Mouse (Mus musculus) hindbrain, embryonic 14.5 days (tissue): ENCODE measurements around the gene Pwwp2b. TPM values are rescaled to one million over a fixed set of nuclear protein-coding genes. Genes with fewer than 3 reads are reported as not detected.

Experiments
- ATAC-seq: fragments of 200-750 bp; cut with Nextera tagmentation; 2 replicates; pipeline ENCODE4 v1.8.0; 2017; ENCODE audit warnings: moderate number of reproducible peaks, mild to moderate bottlenecking, moderate TSS enrichment, moderate library complexity; ENCODE audit not compliant: low FRiP score
- DNase-seq: peaks from one replicate; pipeline ENCODE4 v3.0.0-alpha.2; 2015; ENCODE audit warnings: low spot score
- H3K27ac ChIP-seq: fragments of 300-500 bp; sonication (generic); 2 replicates; pipeline ENCODE4 v1.5.1; 2014; ENCODE audit warnings: mild to moderate bottlenecking, moderate library complexity
- H3K27me3 ChIP-seq: fragments of 300-500 bp; sonication (generic); 2 replicates; pipeline ENCODE4 v1.6.1; 2014; ENCODE audit warnings: mild to moderate bottlenecking, low read length, mixed read lengths; ENCODE audit not compliant: control insufficient read depth, insufficient read depth
- H3K36me3 ChIP-seq: fragments of 300-500 bp; sonication (generic); replicated peaks from 2 replicates; pipeline ENCODE4 v1.6.1; 2014; ENCODE audit not compliant: control insufficient read depth, insufficient read depth
- H3K4me1 ChIP-seq: fragments of 300-500 bp; sonication (generic); replicated peaks from 2 replicates; pipeline ENCODE4 v1.6.1; 2014; ENCODE audit warnings: antibody characterized with exemption, low read length, mixed read lengths; ENCODE audit not compliant: control insufficient read depth, insufficient read depth
- H3K4me2 ChIP-seq: fragments of 300-500 bp; sonication (generic); replicated peaks from 2 replicates; pipeline ENCODE4 v1.6.1; 2014; ENCODE audit warnings: mild to moderate bottlenecking, moderate library complexity
- H3K4me3 ChIP-seq: fragments of 300-500 bp; sonication (generic); replicated peaks from 2 replicates; pipeline ENCODE4 v1.5.1; 2014; ENCODE audit warnings: mild to moderate bottlenecking, low read length
- H3K9ac ChIP-seq: fragments of 300-500 bp; sonication (generic); 2 replicates; pipeline ENCODE4 v1.6.1; 2014
- H3K9me3 ChIP-seq: fragments of 300-500 bp; sonication (generic); 2 replicates; pipeline ENCODE4 v1.6.1; 2016; ENCODE audit warnings: low read length; ENCODE audit not compliant: control insufficient read depth
- WGBS: fragments of 180-500 bp; shearing (Covaris S2); extraction: QIAGEN DNeasy Blood & Tissue Kit; methylation state at CpG from one replicate; pipeline ENCODE4 v1.1.7; 2014; 5-methylcytosine and 5-hydroxymethylcytosine counted together
- polyA plus RNA-seq: library from polyadenylated mRNA; unstranded; fragments of >200 nt; fragmentation: Nextera tagmentation; extraction: Ambion mirVana; gene quantifications from 2 replicates; pipeline ENCODE4 v1.2.1, GENCODE M21; 2014

Gene Pwwp2b
- 5.2 and 5.3 TPM in 2 replicates for polyA plus RNA-seq

GRCm38 (mm10) chr7:139247881-139248614 lies at the start of gene Pwwp2b:
Pwwp2b (plus strand) TSS chr7:139248482.
- WGBS = under 1% methylated on average over 72 of the region's 72 CpGs
- H3K4me1 ChIP-seq = peaks cover 35% of the 10 kb centered on the region
- H3K36me3 ChIP-seq = no peaks in the 10 kb centered on the region
- H3K4me3 ChIP-seq = peak within 1 kb of the TSS; percentile 72
- peak; percentile 76 for DNase-seq
- H3K9ac ChIP-seq = peak within 1 kb of the TSS; percentile 84
- peak within 1 kb of the TSS; percentile 96 for H3K4me2 ChIP-seq
- peak within 1 kb of the TSS; percentile 3; the same call in 1 of the 2 replicates for H3K27ac ChIP-seq
- no peaks in the 10 kb centered on the region for H3K9me3 ChIP-seq
- 0 out of 2 replicates have a peak, but pooled peaks cover 11% of the 10 kb centered on the region for H3K27me3 ChIP-seq
- ATAC-seq = peak; percentile 73

GRCm38 (mm10) chr7:139200108-139200507 lies 48.2 kb upstream of the Pwwp2b start:
- DNase-seq (peak; percentile 82), ATAC-seq (no peak; the same call in 1 of the 2 replicates)
- 29% methylated on average over 7 of the region's 7 CpGs for WGBS
- no peaks in the 10 kb centered on the region for H3K9me3 ChIP-seq
- H3K36me3 ChIP-seq = no peaks in the 10 kb centered on the region
- H3K9ac ChIP-seq = no peak overlapping the region
- H3K27me3 ChIP-seq = peaks cover 3% of the 10 kb centered on the region; the same call in 1 of the 2 replicates
- H3K4me3 ChIP-seq = no peak overlapping the region
- H3K4me2 ChIP-seq = no peak overlapping the region
- no peak overlapping the region for H3K27ac ChIP-seq
- no peaks in the 10 kb centered on the region for H3K4me1 ChIP-seq

GRCm38 (mm10) chr7:139201209-139201608 lies 47.1 kb upstream of the Pwwp2b start:
- H3K27me3 ChIP-seq = peaks cover 3% of the 10 kb centered on the region; the same call in 1 of the 2 replicates
- no peak overlapping the region for H3K9ac ChIP-seq
- H3K27ac ChIP-seq = no peak overlapping the region
- H3K9me3 ChIP-seq = no peaks in the 10 kb centered on the region
- H3K4me1 ChIP-seq = no peaks in the 10 kb centered on the region
- ATAC-seq (no peak), DNase-seq (no peak)
- no peak overlapping the region for H3K4me2 ChIP-seq
- WGBS = 60% methylated on average over 6 of the region's 6 CpGs
- no peak overlapping the region for H3K4me3 ChIP-seq
- H3K36me3 ChIP-seq = no peaks in the 10 kb centered on the region

GRCm38 (mm10) chr7:139208023-139208772 lies 40.1 kb upstream of the Pwwp2b start:
- ATAC-seq = no peak
- no peaks in the 10 kb centered on the region for H3K9me3 ChIP-seq
- WGBS = 29% methylated on average over 7 of the region's 7 CpGs

GRCm38 (mm10) chr7:139208773-139209095 lies 39.5 kb upstream of the Pwwp2b start:
- WGBS = 90% methylated on average over 4 of the region's 4 CpGs
- Histone ChIP-seq H3K27me3 (no peaks in the 10 kb centered on the region), H3K4me1 (peaks cover 7% of the 10 kb centered on the region), H3K36me3 (no peaks in the 10 kb centered on the region), H3K9me3 (no peaks in the 10 kb centered on the region), H3K4me3 (no peak overlapping the region), H3K4me2 (no peak overlapping the region), H3K9ac (no peak overlapping the region), H3K27ac (no peak overlapping the region)
- ATAC-seq (no peak), DNase-seq (no peak)

More at GRCm38 (mm10) chr7:139208023-139208772, 40.1 kb upstream of the Pwwp2b start:
- Histone ChIP-seq H3K4me3 (no peak overlapping the region), H3K36me3 (no peaks in the 10 kb centered on the region), H3K9ac (no peak overlapping the region), H3K27ac (no peak overlapping the region), H3K27me3 (no peaks in the 10 kb centered on the region), H3K4me2 (no peak overlapping the region), H3K4me1 (peaks cover 6% of the 10 kb centered on the region)
- peak; percentile 83 for DNase-seq

GRCm38 (mm10) chr7:139211761-139212160 lies 36.5 kb upstream of the Pwwp2b start:
- Histone ChIP-seq H3K4me1 (peaks cover 11% of the 10 kb centered on the region), H3K4me2 (no peak overlapping the region)

GRCm38 (mm10) chr7:139212754-139213745 lies 35.2 kb upstream of the Pwwp2b start, which contains the start of the genes Lrrc27 and Stk32c:
Lrrc27 (plus strand) TSS chr7:139212988.
Stk32c (minus strand) TSS chr7:139213307.
- peak; percentile 97 for DNase-seq
- peak; percentile 97 for ATAC-seq
- Histone ChIP-seq H3K27ac (peak within 1 kb of the TSS; percentile 88), H3K9me3 (no peaks in the 10 kb centered on the region), H3K4me1 (peaks cover 11% of the 10 kb centered on the region), H3K36me3 (no peaks in the 10 kb centered on the region), H3K9ac (peak within 1 kb of the TSS; percentile 68), H3K27me3 (no peaks in the 10 kb centered on the region), H3K4me2 (peak within 1 kb of the TSS; percentile 60), H3K4me3 (peak within 1 kb of the TSS; percentile 55)
- WGBS = 3% methylated on average over 53 of the region's 53 CpGs

More at GRCm38 (mm10) chr7:139211761-139212160, 36.5 kb upstream of the Pwwp2b start:
- H3K27ac ChIP-seq = no peak overlapping the region
- no peak overlapping the region for H3K4me3 ChIP-seq
- no peaks in the 10 kb centered on the region for H3K9me3 ChIP-seq
- WGBS = 90% methylated on average over 6 of the region's 6 CpGs
- H3K36me3 ChIP-seq = no peaks in the 10 kb centered on the region
- H3K27me3 ChIP-seq = no peaks in the 10 kb centered on the region
- no peak for DNase-seq
- ATAC-seq = no peak
- no peak overlapping the region for H3K9ac ChIP-seq

GRCm38 (mm10) chr7:139213751-139214150 lies 34.5 kb upstream of the Pwwp2b start:
- Histone ChIP-seq H3K9ac (peak overlapping the region; percentile 59), H3K4me1 (peaks cover 11% of the 10 kb centered on the region), H3K9me3 (no peaks in the 10 kb centered on the region), H3K27me3 (no peaks in the 10 kb centered on the region), H3K36me3 (no peaks in the 10 kb centered on the region), H3K27ac (peak overlapping the region; percentile 66; the same call in 1 of the 2 replicates), H3K4me3 (peak overlapping the region; percentile 55), H3K4me2 (peak overlapping the region; percentile 60)
- WGBS = 68% methylated on average over 3 of the region's 3 CpGs
- DNase-seq = no peak
- ATAC-seq = peak; percentile 2; the same call in 1 of the 2 replicates
